Mouse (Mus musculus) mammary gland, adult 2 months (tissue): ENCODE results near the gene Cox7a2l. TPM values are rescaled to one million over a fixed set of nuclear protein-coding genes. Genes with fewer than 3 reads are reported as not detected.

ENCODE experiments used
- polyA plus RNA-seq: library from polyadenylated mRNA; depleted of rRNA; stranded (reverse); fragments of >200 nt; gene quantifications from 2 replicates; pipeline ENCODE4 v1.2.3, GENCODE M21; 2012; ENCODE audit warnings: low replicate concordance; rRNA removed

Cox7a2l gene
- polyA plus RNA-seq, result 88.9 and 127 TPM in 2 replicates

DNA sequence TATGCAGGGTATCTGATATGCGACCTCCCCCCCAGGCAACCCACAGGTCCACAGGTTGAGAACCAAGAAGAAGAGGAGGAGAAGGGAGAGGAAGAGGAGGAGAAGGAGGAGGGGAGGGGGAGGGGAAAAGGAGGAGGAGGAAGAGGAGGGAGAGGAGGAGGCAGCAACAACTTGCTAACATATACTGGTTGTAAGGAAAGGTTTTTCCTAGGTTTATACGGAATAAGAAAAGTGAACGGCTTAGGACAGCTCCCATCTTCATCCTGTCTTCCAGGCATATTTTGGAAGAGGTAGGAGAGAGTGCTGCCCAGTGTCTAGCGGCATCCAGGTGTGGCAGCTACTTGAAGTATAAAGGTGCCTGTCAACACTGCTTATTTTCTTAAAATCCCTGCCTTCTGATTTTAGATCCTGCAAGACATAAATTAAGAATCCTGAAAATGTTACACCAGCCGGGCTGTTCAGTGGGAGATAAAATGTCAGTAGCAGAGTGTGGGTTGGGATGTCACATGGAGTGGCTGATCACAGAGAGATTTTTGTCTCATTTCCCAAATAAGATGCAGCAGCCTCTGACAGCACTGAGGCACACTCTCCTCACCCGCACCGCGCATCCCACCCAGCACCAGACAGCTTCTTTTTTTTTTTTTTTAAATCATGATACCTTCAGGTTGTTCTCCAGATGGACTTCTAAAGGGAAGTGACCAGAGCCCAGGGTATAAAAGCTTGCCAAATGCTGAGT lies at the start of gene Cox7a2l:
Gene Cox7a2l (minus strand): TSS at position 51 of the 736 bp plus-strand sequence.

Other genes with a start within 250 kb of the Cox7a2l start
- 9.5 and 11.6 TPM in 2 replicates for gene Eml4, start 166.4 kb downstream of the Cox7a2l start, polyA plus RNA-seq
- gene Kcng3, start 114.6 kb upstream of the Cox7a2l start, polyA plus RNA-seq, result 0.26 and 1.1 TPM in 2 replicates
- gene Mta3, start 188.8 kb upstream of the Cox7a2l start, polyA plus RNA-seq, result 27.1 and 53.3 TPM in 2 replicates